Mouse (Mus musculus) limb, embryonic 11.5 days (tissue): ENCODE data around the gene Ampd2. TPM values are rescaled to one million over a fixed set of nuclear protein-coding genes. Genes with fewer than 3 reads are reported as not detected.

Experiments
- ATAC-seq: fragments of 200-750 bp; cut with Nextera tagmentation; 2 replicates; pipeline ENCODE4 v1.8.0; 2017; ENCODE audit warnings: low read depth; ENCODE audit not compliant: insufficient number of reproducible peaks, low FRiP score, low TSS enrichment
- DNase-seq: peaks from one replicate; pipeline ENCODE4 v3.0.0-alpha.2; 2015; ENCODE audit warnings: low spot score
- H3K27ac ChIP-seq: fragments of 300-500 bp; sonication (generic); replicated peaks from 2 replicates; pipeline ENCODE4 v1.5.1; 2014; ENCODE audit warnings: low read depth, mild to moderate bottlenecking, low read length
- H3K27me3 ChIP-seq: fragments of 300-500 bp; sonication (generic); 2 replicates; pipeline ENCODE4 v1.6.1; 2014; ENCODE audit warnings: mild to moderate bottlenecking, low read length, mixed read lengths; ENCODE audit not compliant: control insufficient read depth, insufficient read depth
- H3K36me3 ChIP-seq: fragments of 300-500 bp; sonication (generic); 2 replicates; pipeline ENCODE4 v1.6.1; 2014; ENCODE audit warnings: mild to moderate bottlenecking, low read length, moderate library complexity, mixed read lengths; ENCODE audit not compliant: control insufficient read depth, insufficient read depth
- H3K4me1 ChIP-seq: fragments of 300-500 bp; sonication (generic); 2 replicates; pipeline ENCODE4 v1.6.1; 2014; ENCODE audit warnings: low read length, mixed read lengths; ENCODE audit not compliant: control insufficient read depth, insufficient read depth
- H3K4me2 ChIP-seq: fragments of 300-500 bp; sonication (generic); 2 replicates; pipeline ENCODE4 v1.6.1; 2014; ENCODE audit warnings: low read depth, mild to moderate bottlenecking, moderate library complexity; ENCODE audit not compliant: severe bottlenecking
- H3K4me3 ChIP-seq: fragments of 300-500 bp; sonication (generic); 2 replicates; pipeline ENCODE4 v1.5.1; 2014; ENCODE audit warnings: low read depth, low read length
- H3K9ac ChIP-seq: fragments of 300-500 bp; sonication (generic); 2 replicates; pipeline ENCODE4 v1.6.1; 2014; ENCODE audit warnings: mild to moderate bottlenecking, low read length
- H3K9me3 ChIP-seq: fragments of 300-500 bp; sonication (generic); 2 replicates; pipeline ENCODE4 v1.6.1; 2016; ENCODE audit warnings: low read length; ENCODE audit not compliant: control insufficient read depth
- WGBS: fragments of 180-500 bp; shearing (Covaris S2); extraction: QIAGEN DNeasy Blood & Tissue Kit; methylation state at CpG from one replicate; pipeline ENCODE4 v1.1.7; 2014; 5-methylcytosine and 5-hydroxymethylcytosine counted together
- polyA plus RNA-seq: library from polyadenylated mRNA; unstranded; fragments of >200 nt; fragmentation: Nextera tagmentation; extraction: Ambion mirVana; gene quantifications from 2 replicates; pipeline ENCODE4 v1.2.1, GENCODE M21; 2014

Gene Ampd2
- polyA plus RNA-seq, 1 experiment from 2014 or later = 37.0 TPM

GRCm38 (mm10) chr3:108092536-108093115, 6.2 kb upstream of the Ampd2 start, which contains the start of gene Gnat2:
TSS of gene Gnat2 (plus strand) at chr3:108092789.
- Histone ChIP-seq H3K4me3 (no peak within 1 kb of the TSS), H3K4me2 (no peak within 1 kb of the TSS), H3K4me1 (no peaks in the 10 kb centered on the region), H3K27me3 (no peaks in the 10 kb centered on the region), H3K27ac (no peak within 1 kb of the TSS), H3K9ac (no peak within 1 kb of the TSS), H3K9me3 (no peaks in the 10 kb centered on the region), H3K36me3 (no peaks in the 10 kb centered on the region)
- 77% methylated on average over 15 of the region's 15 CpGs for WGBS
- ATAC-seq (no peak), DNase-seq (no peak)

GRCm38 (mm10) chr3:108092030-108092429, 5.6 kb upstream of the Ampd2 start:
- no peak for ATAC-seq
- WGBS = 71% methylated on average over 6 of the region's 6 CpGs
- no peak overlapping the region for H3K9ac ChIP-seq

GRCm38 (mm10) chr3:108090561-108090960, 4.1 kb upstream of the Ampd2 start:
- H3K27ac ChIP-seq = no peak overlapping the region
- WGBS = 80% methylated on average over 2 of the region's 2 CpGs

More at GRCm38 (mm10) chr3:108092030-108092429, 5.6 kb upstream of the Ampd2 start:
- Histone ChIP-seq H3K9me3 (no peaks in the 10 kb centered on the region), H3K4me2 (no peak overlapping the region), H3K4me1 (no peaks in the 10 kb centered on the region), H3K4me3 (no peak overlapping the region), H3K27ac (no peak overlapping the region), H3K27me3 (no peaks in the 10 kb centered on the region), H3K36me3 (no peaks in the 10 kb centered on the region)
- no peak for DNase-seq

DNA sequence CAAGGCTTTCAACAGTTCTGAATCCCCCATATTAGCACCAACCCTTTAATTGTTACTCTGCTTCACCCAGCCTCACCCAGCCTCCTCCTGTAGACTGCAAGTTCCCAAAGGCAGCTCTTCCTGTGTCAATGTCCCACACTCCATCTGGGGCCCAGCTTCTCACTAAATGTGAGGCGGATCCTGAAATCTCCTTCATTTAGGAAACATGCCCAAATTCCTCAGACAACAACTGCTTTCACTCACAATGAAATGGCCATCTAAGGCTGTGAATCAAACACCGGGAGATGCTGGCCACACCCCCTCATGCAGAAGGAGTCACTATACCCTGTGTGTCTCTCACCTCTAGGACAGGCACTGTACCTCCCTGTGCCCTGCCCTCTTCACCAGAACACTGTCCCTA, 3.5 kb upstream of the Ampd2 start:
- H3K9me3 ChIP-seq = no peaks in the 10 kb centered on the region
- no peaks in the 10 kb centered on the region for H3K36me3 ChIP-seq
- no peaks in the 10 kb centered on the region for H3K27me3 ChIP-seq
- ATAC-seq (no peak), DNase-seq (no peak)
- no peak overlapping the region for H3K4me3 ChIP-seq
- no peaks in the 10 kb centered on the region; the same call in 1 of the 2 replicates for H3K4me1 ChIP-seq
- 28% methylated on average over 2 of the region's 2 CpGs for WGBS
- H3K9ac ChIP-seq = no peak overlapping the region
- no peak overlapping the region for H3K4me2 ChIP-seq
- H3K27ac ChIP-seq = no peak overlapping the region

More at GRCm38 (mm10) chr3:108090561-108090960, 4.1 kb upstream of the Ampd2 start:
- Histone ChIP-seq H3K4me2 (no peak overlapping the region), H3K9me3 (no peaks in the 10 kb centered on the region), H3K36me3 (no peaks in the 10 kb centered on the region), H3K4me1 (no peaks in the 10 kb centered on the region), H3K9ac (no peak overlapping the region), H3K4me3 (no peak overlapping the region), H3K27me3 (no peaks in the 10 kb centered on the region)
- DNase-seq = no peak
- ATAC-seq = no peak

GRCm38 (mm10) chr3:108088842-108089380, 2.5 kb upstream of the Ampd2 start:
- H3K9me3 ChIP-seq = no peaks in the 10 kb centered on the region
- DNase-seq (no peak), ATAC-seq (no peak)
- no peak overlapping the region for H3K4me2 ChIP-seq
- no peak overlapping the region for H3K9ac ChIP-seq
- WGBS = 47% methylated on average over 5 of the region's 5 CpGs
- peaks cover 9% of the 10 kb centered on the region; the same call in 1 of the 2 replicates for H3K4me1 ChIP-seq
- no peak overlapping the region for H3K27ac ChIP-seq
- H3K36me3 ChIP-seq = no peaks in the 10 kb centered on the region
- no peak overlapping the region for H3K4me3 ChIP-seq
- no peaks in the 10 kb centered on the region for H3K27me3 ChIP-seq

GRCm38 (mm10) chr3:108087329-108087728, 878 bp upstream of the Ampd2 start:
- H3K9ac ChIP-seq = no peak overlapping the region
- H3K27ac ChIP-seq = no peak overlapping the region
- no peak overlapping the region for H3K4me3 ChIP-seq
- ATAC-seq (no peak), DNase-seq (no peak)
- no peaks in the 10 kb centered on the region for H3K9me3 ChIP-seq
- no peaks in the 10 kb centered on the region for H3K27me3 ChIP-seq
- H3K4me1 ChIP-seq = peaks cover 22% of the 10 kb centered on the region; the same call in 1 of the 2 replicates
- WGBS = 78% methylated on average over 3 of the region's 3 CpGs
- H3K4me2 ChIP-seq = no peak overlapping the region
- no peaks in the 10 kb centered on the region for H3K36me3 ChIP-seq

DNA sequence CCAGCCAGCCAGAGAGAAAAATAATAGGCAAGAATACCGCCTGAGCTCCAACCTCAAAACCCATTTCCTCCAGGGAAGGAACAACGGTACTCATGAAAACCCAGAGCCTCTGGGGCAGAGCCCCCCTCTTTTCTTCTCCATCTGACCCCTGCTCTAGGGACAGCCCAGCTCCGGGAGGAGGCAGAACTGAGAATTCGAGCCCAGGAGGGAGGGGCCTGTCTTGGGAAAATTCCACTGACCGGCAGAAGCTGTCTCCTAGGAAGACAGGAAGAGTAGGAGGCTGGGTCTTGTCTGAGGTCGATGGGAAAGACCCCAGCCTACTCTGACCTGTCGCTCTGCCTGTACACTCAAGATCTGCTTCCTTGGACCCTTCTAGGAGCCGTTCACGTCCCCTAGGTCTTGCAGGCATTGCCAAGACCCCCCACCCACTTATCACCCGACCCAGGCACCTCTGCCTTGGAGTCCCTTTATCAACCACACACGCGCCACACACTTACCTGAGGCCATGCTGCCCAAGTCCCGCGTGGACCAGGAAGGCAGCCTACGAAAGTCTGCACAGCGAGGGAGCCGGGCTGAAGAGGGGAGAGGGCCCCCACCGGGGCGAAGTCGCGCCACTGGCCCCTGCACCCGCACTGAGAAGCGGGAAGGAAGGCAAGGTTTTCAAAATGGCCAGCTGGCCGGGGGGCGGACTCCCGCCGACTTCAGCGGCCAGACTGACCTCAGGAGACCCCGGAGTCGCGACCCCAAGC, 556 bp downstream of the Ampd2 start:
- Histone ChIP-seq H3K36me3 (no peaks in the 10 kb centered on the region; the same call in 1 of the 2 replicates), H3K9ac (peak overlapping the region; percentile 69), H3K27me3 (no peaks in the 10 kb centered on the region), H3K4me2 (peak overlapping the region; percentile 100), H3K27ac (peak overlapping the region; percentile 82), H3K4me1 (peaks cover 25% of the 10 kb centered on the region; the same call in 1 of the 2 replicates), H3K9me3 (no peaks in the 10 kb centered on the region), H3K4me3 (peak overlapping the region; percentile 67)
- ATAC-seq = peak; percentile 33
- WGBS = under 1% methylated on average over 31 of the region's 31 CpGs
- DNase-seq = peak; percentile 65

DNA sequence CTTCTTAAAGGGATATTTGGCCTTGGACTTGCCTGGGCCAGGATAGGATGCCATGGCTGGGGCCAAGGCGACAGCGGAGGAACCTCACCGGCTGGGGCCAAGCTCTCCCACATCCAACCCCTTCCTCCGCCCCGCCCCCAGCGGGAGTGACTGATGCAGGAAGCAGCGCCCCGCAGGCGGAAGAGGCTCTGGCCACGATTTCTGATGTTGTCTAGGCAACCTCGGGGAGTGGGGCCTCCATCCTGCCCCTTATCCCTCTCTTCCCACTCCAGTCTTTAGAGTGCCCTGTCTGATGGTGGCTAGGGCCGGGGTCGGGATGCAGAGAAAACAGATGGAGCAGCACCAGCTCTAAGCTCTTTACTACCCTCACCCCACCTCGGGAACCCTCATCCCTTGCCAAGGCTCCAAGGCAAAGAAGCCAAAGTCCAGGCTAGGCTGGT, 1.1 kb downstream of the Ampd2 start:
- peak overlapping the region; percentile 100 for H3K4me2 ChIP-seq
- peak overlapping the region; percentile 69 for H3K9ac ChIP-seq
- H3K27ac ChIP-seq = peak overlapping the region; percentile 82
- peak; percentile 92 for DNase-seq
- under 1% methylated on average over 14 of the region's 14 CpGs for WGBS
- no peaks in the 10 kb centered on the region for H3K27me3 ChIP-seq
- H3K4me3 ChIP-seq = peak overlapping the region; percentile 67
- peak; percentile 82 for ATAC-seq
- peaks cover 25% of the 10 kb centered on the region; the same call in 1 of the 2 replicates for H3K4me1 ChIP-seq
- H3K36me3 ChIP-seq = peaks cover 2% of the 10 kb centered on the region
- H3K9me3 ChIP-seq = no peaks in the 10 kb centered on the region
